Mouse (Mus musculus): ENCODE measurements around the gene Lrrc26.
"Not testable (repeated sequence)": the region's sequence is repeated elsewhere in the genome, so short reads cannot be mapped to it uniquely, and the experiment has no call there.

Lrrc26 gene

DNA sequence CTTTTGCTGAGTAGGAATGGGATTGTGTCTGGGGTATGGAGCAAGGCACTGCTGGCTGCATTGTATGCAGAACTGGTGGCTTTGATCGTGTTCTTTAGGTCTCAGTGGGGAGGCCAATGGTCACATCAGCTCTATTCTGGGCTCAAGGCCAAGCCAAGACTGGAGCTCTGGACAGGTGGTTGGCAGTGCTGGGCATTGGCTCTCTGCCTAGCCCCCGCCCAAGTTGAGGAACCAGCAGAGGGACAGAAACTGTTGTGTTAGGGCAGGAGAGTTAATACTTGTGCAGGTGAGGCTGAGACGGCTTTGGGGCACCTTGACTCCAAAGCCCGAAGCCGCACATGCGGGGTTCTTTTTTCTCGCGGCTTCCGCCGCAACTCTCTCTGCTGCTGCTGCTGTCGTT lies at the start of gene Lrrc26:
Gene Lrrc26 (plus strand): TSS at position 265 of the 400 bp plus-strand sequence.
- no peak for DNase-seq (ENCODE audit: low spot score in 2 of 2)

DNA sequence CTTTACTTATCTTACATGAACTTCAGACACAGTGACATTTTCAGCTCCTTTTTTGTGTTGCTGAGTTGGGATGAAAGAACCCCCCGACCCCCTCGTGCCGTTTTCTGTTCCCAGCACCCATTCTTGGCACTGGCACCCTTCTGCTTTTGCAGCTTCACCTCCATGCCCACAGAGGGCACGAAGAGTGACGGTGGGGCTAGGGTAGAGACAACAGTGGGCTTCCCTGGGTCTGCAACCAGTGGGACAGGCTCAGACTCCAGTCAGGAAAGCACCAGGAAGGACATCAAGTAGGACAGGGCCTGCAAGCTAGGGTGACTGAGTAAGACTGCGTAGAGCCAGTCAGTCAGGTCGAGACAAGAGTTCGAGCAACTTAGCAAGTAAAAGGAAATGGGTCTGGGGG lies 49.4 kb upstream of the Lrrc26 start:
- DNase-seq (ENCODE audit: low spot score in 2 of 2): no peak

DNA sequence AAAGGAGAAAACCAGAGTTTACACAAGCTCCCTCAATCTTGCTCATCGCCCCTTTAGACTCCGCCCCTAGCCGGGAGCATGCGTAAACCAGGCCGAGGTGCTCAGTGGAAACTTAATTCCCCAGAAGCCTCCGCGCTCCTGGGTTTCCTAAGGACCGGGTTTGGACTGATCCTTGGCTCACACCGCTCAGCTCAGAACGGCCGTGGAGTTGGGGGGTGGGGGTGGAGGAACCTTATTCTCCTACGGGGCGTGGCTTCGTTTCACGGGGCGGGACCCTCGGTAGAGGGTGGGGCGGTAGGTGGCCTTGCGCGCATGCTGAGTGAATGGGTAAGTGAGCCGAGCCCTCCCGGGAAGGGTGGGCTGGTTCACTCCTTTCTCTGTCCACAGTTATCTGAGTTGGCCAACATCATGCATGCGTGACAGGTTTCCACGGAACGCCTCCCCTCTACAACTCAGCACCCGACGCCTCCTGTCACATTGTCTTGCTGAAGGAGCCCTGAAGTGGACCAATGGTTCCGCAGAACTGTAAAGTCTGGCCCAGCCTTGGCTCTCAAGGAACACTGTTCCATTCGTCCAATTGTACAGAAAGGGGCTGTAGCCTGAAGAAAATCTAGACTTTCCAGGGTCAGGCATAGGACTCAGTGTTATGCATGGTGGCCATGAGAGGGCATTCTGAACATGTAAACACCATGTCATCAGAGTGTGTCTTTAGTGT lies 48.8 kb upstream of the Lrrc26 start:
- peak; percentile 35 to 49 for DNase-seq (ENCODE audit: low spot score in 2 of 2)

DNA sequence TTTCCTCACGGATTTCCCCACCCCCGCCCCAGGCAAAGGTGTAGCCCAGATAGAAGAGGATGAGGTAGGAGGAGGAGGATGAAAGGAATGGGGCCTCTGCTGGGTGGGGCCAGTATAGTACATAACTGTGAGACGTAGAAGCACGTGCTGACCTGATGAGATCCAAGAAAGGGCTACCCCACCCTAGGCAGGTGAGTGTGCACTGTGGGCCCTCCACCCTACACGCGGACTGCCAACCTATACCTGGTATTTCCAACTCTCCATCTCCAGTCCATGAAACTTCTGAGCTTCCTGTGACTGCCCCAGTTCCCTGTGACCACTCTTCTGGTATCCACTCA lies 48.3 kb upstream of the Lrrc26 start:
- DNase-seq (ENCODE audit: low spot score in 2 of 2): no peak

DNA sequence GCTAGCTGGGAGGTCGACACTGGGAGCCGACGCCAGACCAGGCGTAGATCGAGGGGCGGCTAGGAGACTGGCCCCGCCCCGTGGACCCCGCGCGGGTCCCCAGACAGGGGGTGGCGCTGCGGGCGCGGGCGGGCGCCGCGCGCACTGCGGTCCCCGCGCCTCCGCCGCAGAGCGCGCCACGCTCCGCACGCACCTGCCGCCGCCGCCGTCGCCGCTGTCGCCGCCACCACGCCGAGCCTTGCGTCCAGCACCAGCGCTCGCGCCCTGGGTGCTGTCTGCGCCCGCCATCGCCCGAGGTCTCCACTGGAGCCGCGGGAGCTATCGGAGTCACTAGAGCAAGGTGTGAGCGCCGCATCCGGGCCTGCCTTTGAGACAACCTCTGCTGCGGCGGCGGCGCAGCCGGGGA lies 47.6 kb upstream of the Lrrc26 start, which contains the start of the genes Rnf208 and Cysrt1:
Gene Rnf208 (plus strand): TSS at position 155 of the 406 bp plus-strand sequence.
Gene Cysrt1 (minus strand): TSS at position 352 of the 406 bp plus-strand sequence.
- DNase-seq (ENCODE audit: low spot score in 2 of 2): no peak

DNA sequence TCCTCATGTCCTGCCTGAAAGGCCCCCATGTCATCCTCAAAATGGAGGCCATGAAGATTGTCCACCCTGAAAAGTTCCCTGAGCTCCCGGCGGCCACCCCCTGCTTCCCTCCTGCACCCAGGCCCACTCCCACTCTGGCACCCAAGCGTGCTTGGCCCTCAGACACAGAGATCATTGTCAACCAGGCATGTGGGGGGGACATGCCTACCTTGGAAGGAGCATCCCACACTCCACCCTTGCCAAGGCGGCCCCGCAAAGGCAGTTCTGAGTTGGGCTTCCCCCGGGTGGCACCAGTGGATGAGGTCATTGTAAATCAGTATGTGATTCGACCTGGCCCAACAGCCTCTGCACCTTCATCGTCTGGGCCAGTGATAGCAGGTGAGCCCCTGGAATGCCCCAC lies 46.4 kb upstream of the Lrrc26 start:
- no peak for DNase-seq (ENCODE audit: low spot score in 2 of 2)

DNA sequence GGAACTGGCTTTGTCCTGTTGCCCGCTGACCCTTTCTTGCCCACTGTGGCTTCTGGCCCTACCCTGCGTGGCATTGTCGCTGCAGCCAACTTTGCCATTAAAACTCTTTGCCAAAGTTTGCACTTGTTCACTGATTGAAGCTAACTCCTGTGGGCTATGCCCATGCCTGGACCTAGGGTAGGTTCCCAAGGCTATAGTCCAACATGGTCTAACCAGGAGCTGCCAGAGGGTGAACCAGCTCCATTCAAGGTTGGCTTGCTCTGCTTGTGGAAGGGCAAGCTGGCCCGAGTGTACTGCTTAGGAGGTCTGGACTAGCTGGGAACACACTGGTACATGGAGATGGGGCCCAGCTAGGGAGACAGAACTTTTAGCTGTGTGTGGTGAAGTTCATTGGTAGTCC lies 45.6 kb upstream of the Lrrc26 start:
- DNase-seq (ENCODE audit: low spot score in 2 of 2): no peak

DNA sequence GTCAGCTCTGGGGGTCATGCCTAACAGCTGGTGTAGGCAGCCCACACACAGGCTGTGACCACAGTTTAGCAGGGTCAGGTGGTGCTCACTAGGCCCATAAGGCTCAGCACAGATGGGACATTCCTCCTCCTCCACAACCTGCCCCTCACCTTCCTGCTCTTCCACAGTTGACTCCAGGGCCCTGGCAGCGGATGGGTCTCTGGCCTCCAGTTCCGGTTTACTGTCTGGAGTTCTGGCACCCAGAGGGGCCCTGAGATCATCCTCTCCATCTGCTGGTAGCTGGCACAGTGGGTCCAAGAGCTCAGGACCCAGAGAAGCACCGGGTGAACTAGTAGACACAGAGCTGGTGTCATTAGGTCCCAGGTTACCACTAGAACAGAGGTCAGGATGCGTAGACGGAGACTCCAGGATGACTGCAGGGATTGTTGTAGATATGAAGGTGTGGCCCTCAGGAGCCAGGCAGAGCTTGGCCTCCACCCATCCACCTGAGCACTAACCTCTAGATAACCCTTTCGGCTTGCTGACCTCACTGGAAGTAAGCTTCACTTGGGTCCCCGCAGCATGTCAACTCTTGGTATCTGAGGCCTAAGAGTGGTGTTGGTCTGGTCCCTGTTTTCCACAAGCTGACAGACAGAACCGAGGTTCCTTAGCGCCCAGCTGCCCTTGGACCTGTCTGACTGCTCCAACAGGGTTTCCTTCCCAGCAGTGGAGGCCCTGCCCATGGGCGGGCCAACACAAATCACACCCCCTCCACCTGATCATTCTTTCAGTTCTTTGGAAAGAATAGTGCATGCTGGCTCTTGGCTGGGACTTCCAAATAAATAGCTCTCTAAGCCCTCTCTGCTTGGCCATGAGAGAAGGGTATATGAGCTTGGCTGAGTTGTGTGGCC lies 43.3 kb upstream of the Lrrc26 start, which contains the start of gene AL732309.1:
Gene AL732309.1 (minus strand): TSS at position 681 of the 890 bp plus-strand sequence.
- DNase-seq (ENCODE audit: low spot score in 2 of 2): no peak

DNA sequence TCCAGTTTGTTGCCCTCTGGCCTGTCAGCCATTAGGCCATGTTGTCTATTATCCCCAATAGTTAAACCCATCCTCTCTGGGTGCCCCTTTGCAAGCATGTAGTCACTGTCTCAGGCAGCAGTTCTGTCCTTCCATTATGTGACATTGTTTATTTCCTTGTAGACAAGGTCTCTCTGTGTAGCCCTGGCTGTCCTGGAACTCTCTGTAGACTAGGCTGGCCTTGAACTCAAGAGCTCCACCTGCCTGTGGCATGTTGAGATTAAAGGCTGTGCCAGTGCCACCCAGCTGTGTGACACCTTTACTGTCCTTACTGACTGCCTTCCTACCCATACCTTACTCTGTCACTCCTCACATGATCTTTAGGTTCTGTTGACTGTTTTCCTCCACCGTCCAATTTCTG lies 37.4 kb upstream of the Lrrc26 start:
- no peak for DNase-seq (ENCODE audit: low spot score in 2 of 2)

DNA sequence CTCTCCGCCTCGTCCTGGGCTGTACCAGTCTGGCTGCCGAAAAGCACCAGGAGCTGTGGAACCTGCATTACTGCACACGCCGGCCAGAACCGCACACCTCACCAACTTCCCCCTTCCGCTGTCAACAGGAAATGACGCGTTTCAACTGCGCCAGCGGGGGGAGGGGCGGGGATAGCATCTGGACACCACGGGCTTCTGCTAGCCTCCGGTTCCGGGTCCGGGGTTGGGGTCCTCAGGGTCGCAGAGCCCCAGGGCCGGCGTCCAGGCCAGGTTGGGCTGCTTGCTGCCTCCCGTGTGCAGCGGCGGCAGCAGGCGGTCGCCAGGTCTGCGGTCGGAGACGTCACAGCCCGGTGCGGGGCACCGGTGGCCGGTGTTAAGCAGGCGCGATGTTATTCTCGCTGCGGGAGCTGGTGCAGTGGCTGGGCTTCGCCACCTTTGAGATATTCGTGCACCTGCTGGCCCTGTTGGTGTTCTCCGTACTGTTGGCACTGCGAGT lies 34.4 kb upstream of the Lrrc26 start, which contains the start of gene Tmem203:
Gene Tmem203 (plus strand): TSS at position 156 of the 496 bp plus-strand sequence.
- peak; percentile 82 to 85 for DNase-seq (ENCODE audit: low spot score in 2 of 2)

DNA sequence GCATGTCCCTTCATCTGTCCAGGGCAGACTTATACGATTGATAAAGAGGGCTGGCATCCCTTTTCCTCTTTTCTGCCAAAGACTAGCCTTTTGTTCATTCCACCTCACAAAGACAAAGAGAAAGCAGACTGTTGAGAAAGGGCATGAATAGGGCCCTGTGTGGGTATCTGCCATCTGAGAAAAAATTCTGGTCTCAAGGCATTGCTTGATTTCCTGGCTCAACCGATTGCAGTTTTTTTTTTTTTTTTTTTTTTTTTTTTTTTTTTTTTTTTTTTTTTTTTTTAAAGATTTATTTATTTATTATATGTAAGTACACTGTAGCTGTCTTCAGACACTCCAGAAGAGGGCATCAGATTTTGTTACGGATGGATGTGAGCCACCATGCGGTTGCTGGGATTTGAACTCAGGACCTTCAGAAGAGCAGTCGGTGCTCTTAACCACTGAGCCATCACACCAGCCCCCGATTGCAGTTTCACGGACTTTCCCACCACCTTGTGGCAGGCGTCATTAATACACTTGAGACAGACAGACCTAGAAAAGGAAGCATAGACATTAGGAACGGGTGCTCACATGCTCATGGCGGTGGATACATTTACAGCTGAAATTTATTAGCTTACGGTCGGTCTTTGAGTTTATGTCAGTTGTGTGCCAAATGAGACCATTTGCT lies 33.1 kb upstream of the Lrrc26 start:
- DNase-seq (ENCODE audit: low spot score in 2 of 2): peak; percentile 66 to 73

DNA sequence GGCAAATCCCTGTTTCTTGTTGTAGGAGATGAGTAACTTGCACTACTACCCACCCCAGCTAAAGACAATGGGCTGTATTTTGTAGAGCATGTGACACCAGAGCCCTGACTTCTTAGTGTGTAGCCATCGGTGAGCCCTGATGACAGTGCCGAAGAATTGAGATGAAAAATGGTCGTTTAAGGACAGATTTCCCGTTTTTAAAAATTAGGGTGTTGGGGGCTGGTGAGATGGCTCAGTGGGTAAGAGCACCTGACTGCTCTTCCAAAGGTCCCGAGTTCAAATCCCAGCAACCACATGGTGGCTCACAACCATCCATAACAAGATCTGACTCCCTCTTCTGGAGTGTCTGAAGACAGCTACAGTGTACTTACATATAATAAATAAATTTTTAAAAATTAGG lies 32.5 kb upstream of the Lrrc26 start:
- DNase-seq (ENCODE audit: low spot score in 2 of 2): not testable (repeated sequence)

DNA sequence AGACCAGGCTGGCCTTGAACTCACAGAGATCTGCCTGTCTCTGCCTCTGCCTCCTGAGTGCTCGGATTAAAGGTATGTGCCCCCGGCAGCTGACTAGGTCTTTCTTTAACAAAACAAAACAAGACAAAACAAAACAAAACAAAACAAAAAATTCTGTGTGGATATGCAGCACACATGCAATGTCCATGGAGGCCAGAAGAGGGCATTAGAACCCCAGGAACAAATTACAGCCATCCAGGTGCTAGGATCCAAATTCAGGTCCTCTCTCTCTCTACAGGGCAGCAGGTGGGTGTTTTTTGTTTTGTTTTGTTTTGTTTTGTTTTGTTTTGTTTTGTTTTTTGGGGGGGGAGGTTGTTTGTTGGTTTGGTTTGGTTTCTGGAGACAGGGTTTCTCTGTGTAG lies 30.8 kb upstream of the Lrrc26 start:
- no peak for DNase-seq (ENCODE audit: low spot score in 2 of 2)

DNA sequence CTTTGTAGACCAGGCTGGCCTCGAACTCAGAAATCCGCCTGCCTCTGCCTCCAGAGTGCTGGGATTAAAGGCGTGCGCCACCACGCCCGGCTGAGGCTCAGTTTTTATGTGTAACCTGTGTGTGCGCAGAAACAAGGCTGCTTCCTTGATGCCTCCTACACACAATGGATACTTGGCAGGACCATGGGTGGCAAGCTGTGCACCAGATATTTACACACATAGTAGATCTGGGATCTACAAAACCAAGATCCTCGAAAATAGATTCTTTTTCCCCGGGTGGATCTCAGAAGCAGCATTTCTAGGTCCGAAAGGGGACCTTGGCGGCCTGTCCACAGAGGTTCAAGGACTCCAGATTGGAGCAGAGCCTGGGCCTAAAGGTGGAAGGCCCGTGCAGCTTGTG lies 27.8 kb upstream of the Lrrc26 start:
- no peak for DNase-seq (ENCODE audit: low spot score in 2 of 2)

DNA sequence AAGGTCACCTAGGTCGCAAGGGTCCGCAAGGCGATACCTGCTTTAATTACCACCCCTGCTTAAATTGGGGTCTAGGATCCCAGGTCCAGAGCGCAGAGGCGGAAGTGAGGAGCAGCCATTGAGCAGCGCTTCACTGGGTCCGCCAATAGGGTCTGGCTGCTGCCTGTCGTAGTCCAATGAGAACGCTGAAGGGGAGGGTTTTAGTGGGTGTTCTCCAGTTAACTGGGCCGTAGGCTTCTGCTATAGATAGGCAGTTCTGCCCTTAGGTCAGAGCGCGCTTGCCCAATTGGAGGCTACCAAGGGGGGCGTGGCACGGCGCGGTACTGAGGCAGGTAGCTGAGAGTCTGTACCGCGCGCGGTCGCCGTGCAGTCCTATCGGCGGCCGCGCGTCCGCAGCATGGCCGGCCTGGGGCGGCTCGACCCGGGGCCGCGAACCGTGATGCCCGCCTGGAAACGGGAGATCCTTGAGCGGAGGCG lies 27.4 kb upstream of the Lrrc26 start, which contains the start of gene Tprn:
Gene Tprn (plus strand): TSS at position 328 of the 477 bp plus-strand sequence.
- peak; percentile 97 to 98 for DNase-seq (ENCODE audit: low spot score in 2 of 2)

DNA sequence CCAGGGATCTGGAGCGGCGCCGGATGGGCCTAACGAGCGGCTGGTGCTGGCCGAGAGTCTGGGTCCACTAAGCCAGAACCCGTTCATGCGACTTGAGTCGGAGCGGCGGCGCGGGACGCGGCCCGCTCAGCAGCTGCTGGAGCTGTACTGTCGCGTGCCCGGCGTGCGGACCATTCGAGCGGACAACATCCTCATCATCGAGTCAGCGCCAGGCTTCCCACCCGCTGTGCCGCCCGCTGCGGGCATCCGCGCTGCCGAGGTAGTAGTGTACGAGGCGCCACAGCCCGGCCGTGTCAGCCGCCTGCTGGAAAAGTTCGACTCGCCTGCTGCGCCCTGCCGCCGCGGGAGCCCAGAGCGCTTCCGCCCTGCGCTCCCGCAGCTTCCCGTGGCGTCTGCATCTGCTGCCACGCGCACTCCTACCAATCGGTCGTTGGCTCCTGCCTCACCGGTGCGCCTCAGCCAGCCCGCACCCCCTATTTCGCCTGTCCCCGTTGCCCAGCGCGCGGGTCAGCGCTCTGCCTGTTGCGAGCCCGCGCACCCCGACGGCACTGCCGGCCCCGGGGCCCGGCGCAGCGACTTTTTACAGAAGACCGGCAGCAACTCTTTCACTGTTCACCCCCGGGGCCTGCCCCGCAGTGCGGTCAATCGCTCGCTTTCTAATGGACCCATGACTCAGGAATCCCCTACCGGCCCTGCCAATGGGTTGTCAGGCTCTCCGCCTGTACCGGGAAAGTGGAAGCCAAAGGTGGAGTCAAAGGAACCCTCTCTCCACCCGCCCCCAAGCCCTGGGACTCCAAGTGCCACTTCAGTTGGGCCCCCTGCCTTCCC lies 26.7 kb upstream of the Lrrc26 start:
- DNase-seq (ENCODE audit: low spot score in 2 of 2): peak; percentile 30 to 33

DNA sequence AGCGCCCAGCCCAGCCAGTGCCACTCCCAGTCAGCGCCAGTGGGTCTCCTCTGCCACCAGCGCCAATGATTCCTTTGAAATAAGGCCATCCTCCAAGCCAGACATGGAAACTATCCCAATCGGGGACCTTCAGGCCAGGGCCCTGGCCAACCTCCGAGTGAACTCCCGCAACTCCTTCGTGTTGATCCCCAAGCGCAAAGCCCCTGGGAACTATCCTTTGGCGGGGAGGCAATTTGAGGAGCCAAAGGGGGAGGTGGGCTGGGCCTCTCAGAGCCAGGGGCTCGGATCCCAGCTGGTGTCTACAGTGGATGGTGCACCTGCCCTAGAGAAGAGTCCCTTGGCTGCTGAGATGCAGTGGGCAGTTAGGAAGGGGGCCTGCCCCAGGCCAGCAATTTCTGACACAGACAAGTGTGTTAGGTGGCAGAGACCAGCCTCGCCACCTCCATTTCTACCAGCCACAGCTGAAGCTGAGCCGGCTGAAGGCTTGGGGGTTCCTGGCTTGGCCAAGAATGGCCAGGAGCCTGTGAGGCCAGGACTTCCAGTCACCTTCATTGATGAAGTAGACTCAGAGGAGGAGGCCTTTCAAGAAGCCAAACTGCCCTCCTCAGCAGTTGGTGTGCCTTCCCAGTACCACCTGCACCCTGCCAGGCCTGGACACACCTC lies 26.0 kb upstream of the Lrrc26 start:
- DNase-seq (ENCODE audit: low spot score in 2 of 2): no peak

DNA sequence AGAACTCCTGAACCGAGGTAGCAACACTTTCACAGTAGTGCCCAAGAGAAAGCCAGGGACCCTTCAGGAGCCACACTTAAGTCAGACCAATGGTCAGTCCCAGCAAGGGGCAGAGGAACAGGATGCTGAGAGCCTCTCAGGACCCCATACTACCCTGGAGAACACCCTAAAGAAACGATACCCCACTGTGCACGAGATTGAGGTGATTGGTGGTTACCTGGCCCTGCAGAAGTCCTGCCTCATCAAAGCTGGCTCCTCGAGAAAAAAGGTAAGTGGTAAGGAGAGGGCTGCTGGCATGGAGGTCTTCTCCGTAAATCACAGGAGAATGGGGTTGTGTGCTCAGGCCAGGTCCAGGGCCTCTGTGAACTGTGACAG lies 25.4 kb upstream of the Lrrc26 start:
- DNase-seq (ENCODE audit: low spot score in 2 of 2): no peak

DNA sequence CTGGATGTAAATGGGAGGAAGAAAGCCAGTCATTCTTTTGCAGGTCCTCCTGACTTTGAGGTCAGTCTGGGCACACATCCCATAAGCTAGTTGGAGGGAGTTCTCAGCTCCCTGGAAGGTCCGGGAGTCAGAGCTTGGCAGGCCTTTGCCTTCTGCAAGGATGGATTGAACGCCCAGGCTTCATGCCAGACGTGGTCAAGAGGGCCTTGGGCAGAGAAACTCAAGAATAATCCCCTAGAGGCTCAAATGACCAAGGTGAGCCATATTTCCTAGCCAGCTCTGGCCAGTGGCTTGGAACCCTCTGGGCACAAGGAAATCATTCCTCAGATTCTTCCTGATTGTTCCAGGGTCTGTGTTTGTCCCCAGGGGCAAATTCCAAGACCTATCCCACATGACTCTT lies 24.9 kb upstream of the Lrrc26 start:
- DNase-seq (ENCODE audit: low spot score in 2 of 2): no peak

Measured in spleen, postnatal 36 days (tissue).